Mouse (Mus musculus): ENCODE measurements around the gene Ggps1. TPM values are rescaled to one million over a fixed set of nuclear protein-coding genes. Genes with fewer than 3 reads are reported as not detected.
"Not testable (repeated sequence)": the region's sequence is repeated elsewhere in the genome, so short reads cannot be mapped to it uniquely, and the experiment has no call there.

Gene Ggps1
- polyA plus RNA-seq, 1 experiment from 2014 or later, result 72.8 TPM

GRCm38 (mm10) chr13:14035875-14036630 lies 27.2 kb downstream of the Ggps1 start:
- H3K4me2 ChIP-seq (replicated peaks), result no peak overlapping the region
- 95% methylated on average over 11 of the region's 11 CpGs for WGBS
- H3K4me3 ChIP-seq (replicated peaks), result no peak overlapping the region
- ATAC-seq, result no peak
- no peaks in the 10 kb centered on the region for H3K9me3 ChIP-seq
- H3K27me3 ChIP-seq, result no peaks in the 10 kb centered on the region
- H3K27ac ChIP-seq, result no peak overlapping the region
- no peak overlapping the region for H3K9ac ChIP-seq (replicated peaks)
- H3K36me3 ChIP-seq, result 0 out of 2 replicates have a peak, but pooled peaks cover 5% of the 10 kb centered on the region
- H3K4me1 ChIP-seq (replicated peaks), result peaks cover 22% of the 10 kb centered on the region

DNA sequence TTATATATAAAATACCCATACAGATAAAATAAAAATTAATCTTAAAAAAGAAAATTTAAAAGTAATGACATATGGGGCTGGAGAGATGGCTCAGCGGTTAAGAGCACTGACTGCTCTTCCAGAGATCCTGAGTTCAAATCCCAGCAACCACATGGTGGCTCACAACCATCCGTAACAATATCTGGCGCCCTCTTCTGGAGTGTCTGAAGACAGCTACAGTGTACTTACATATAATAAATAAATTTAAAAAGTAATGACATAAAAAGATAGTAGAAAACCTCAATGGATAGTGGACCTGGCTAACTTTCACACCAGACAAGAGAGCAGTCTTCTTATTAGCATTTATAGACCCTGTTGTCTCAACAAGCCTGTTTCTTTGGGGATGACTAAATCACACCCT lies 27.9 kb downstream of the Ggps1 start:
- not testable (repeated sequence) for H3K9me3 ChIP-seq; H3K4me2 ChIP-seq (replicated peaks); H3K4me3 ChIP-seq (replicated peaks); H3K27ac ChIP-seq; H3K9ac ChIP-seq (replicated peaks); H3K27me3 ChIP-seq; H3K36me3 ChIP-seq; ATAC-seq
- peaks cover 20% of the 10 kb centered on the region for H3K4me1 ChIP-seq (replicated peaks)
- WGBS, result 90% methylated on average over 3 of the region's 3 CpGs

DNA sequence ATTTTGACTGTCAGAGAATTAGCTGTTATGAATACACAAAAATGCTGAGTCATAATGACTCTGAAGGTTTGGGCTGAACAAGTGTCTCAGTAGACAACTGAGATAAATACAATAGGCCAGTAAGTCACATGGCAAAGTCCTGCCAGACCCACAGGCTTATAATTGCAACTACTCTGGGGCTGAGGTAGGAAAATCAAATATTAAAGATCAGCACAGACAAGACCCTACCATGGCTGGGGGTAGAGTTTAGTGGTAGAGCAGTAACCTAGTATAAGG lies 29.3 kb downstream of the Ggps1 start:
- no peak overlapping the region for H3K4me3 ChIP-seq (replicated peaks)
- H3K27ac ChIP-seq, result no peak overlapping the region
- ATAC-seq, result no peak
- H3K9ac ChIP-seq (replicated peaks), result no peak overlapping the region
- H3K36me3 ChIP-seq, result peaks cover 7% of the 10 kb centered on the region
- no peaks in the 10 kb centered on the region for H3K9me3 ChIP-seq
- no peaks in the 10 kb centered on the region for H3K27me3 ChIP-seq
- H3K4me1 ChIP-seq (replicated peaks), result peaks cover 14% of the 10 kb centered on the region
- H3K4me2 ChIP-seq (replicated peaks), result no peak overlapping the region

DNA sequence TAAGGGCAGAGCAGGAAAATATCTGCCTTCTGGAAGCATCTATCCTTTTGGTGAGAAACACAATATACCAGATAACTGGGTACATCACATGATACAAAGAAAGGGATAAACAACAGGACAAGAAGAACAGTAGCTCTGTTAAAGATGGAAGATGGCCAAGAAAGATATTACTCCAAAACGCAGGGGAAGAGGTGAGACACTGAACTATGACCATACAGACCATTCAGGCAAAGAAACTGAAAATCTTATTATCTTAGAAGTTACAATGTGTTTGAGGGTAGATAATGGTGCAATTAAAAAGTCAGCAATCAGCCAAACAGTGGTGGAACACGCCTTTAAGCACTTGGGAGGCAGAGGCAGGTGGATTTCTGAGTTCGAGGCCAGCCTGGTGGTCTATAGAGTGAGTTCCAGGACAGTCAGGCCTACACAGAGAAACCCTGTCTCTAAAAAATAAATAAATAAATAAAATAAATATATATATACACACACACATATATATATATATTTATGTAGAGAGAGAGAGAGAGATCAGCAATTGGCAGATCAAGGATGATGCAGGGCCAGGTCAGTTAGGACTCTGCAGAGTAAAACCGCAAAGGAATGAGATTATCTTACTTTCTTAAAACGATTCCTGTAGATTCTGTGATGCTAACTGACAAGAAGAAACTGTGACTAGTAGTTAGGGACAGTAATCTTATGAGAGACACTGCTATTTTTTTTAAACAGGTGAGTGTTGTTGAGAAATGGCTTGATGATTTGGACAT lies 29.8 kb downstream of the Ggps1 start:
- Histone ChIP-seq H3K4me2 (replicated peaks) (no peak overlapping the region), H3K4me3 (replicated peaks) (no peak overlapping the region), H3K9ac (replicated peaks) (no peak overlapping the region), H3K9me3 (no peaks in the 10 kb centered on the region), H3K27me3 (no peaks in the 10 kb centered on the region), H3K36me3 (peaks cover 10% of the 10 kb centered on the region), H3K4me1 (replicated peaks) (peaks cover 11% of the 10 kb centered on the region), H3K27ac (no peak overlapping the region)
- ATAC-seq, result no peak
- 94% methylated on average over 5 of the region's 5 CpGs for WGBS

GRCm38 (mm10) chr13:14026154-14026820 lies 37.0 kb downstream of the Ggps1 start:
- peaks cover 33% of the 10 kb centered on the region for H3K36me3 ChIP-seq
- ATAC-seq, result no peak
- H3K4me1 ChIP-seq (replicated peaks), result no peaks in the 10 kb centered on the region
- H3K4me2 ChIP-seq (replicated peaks), result no peak overlapping the region
- no peak overlapping the region for H3K27ac ChIP-seq
- H3K9me3 ChIP-seq, result no peaks in the 10 kb centered on the region
- no peak overlapping the region for H3K9ac ChIP-seq (replicated peaks)
- H3K27me3 ChIP-seq, result no peaks in the 10 kb centered on the region
- 96% methylated on average over 6 of the region's 6 CpGs for WGBS
- no peak overlapping the region for H3K4me3 ChIP-seq (replicated peaks)

- H3K4me2 ChIP-seq (replicated peaks), result no peak overlapping the region
- no peaks in the 10 kb centered on the region for H3K4me1 ChIP-seq (replicated peaks)
- H3K4me3 ChIP-seq (replicated peaks), result no peak overlapping the region
- H3K9ac ChIP-seq (replicated peaks), result no peak overlapping the region
- H3K27me3 ChIP-seq, result no peaks in the 10 kb centered on the region
- peaks cover 33% of the 10 kb centered on the region for H3K36me3 ChIP-seq
- H3K27ac ChIP-seq, result no peak overlapping the region
- H3K9me3 ChIP-seq, result no peaks in the 10 kb centered on the region
- WGBS, result 94% methylated on average over 6 of the region's 6 CpGs
- no peak for ATAC-seq
These were observed 37.7 kb downstream of the Ggps1 start for GRCm38 (mm10) chr13:14025554-14025953.

DNA sequence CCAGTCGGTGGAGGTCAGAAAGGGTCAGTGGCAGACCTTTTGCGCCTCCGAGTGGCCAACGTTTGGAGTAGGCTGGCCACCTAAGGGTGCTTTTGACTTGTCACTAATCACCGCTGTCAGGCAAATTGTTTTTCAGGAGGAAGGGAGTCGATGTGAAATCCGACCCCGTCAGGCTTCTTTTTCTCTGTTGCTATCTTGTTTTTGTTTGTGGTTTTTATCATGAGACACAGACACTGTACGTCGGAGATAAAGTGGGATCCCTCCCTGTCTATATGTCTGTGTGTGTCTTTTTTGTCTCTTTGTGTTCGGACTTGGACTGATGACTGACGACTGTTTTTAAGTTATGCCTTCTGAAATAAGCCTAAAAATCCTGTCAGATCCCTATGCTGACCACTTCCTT lies 41.9 kb downstream of the Ggps1 start:
- H3K4me2 ChIP-seq (replicated peaks); H3K9ac ChIP-seq (replicated peaks); H3K9me3 ChIP-seq; H3K4me3 ChIP-seq (replicated peaks); H3K27me3 ChIP-seq; ATAC-seq; H3K27ac ChIP-seq; H3K4me1 ChIP-seq (replicated peaks): not testable (repeated sequence)
- peaks cover 42% of the 10 kb centered on the region for H3K36me3 ChIP-seq
- 86% methylated on average over 10 of the region's 12 CpGs for WGBS

GRCm38 (mm10) chr13:14018852-14019251 lies 44.4 kb downstream of the Ggps1 start:
- no peak for ATAC-seq
- H3K4me1 ChIP-seq (replicated peaks), result no peaks in the 10 kb centered on the region
- H3K36me3 ChIP-seq, result peaks cover 47% of the 10 kb centered on the region
- H3K9ac ChIP-seq (replicated peaks), result no peak overlapping the region
- H3K9me3 ChIP-seq, result no peaks in the 10 kb centered on the region
- no peaks in the 10 kb centered on the region for H3K27me3 ChIP-seq
- no peak overlapping the region for H3K27ac ChIP-seq
- WGBS, result 95% methylated on average over 3 of the region's 3 CpGs
- no peak overlapping the region for H3K4me3 ChIP-seq (replicated peaks)
- no peak overlapping the region for H3K4me2 ChIP-seq (replicated peaks)

DNA sequence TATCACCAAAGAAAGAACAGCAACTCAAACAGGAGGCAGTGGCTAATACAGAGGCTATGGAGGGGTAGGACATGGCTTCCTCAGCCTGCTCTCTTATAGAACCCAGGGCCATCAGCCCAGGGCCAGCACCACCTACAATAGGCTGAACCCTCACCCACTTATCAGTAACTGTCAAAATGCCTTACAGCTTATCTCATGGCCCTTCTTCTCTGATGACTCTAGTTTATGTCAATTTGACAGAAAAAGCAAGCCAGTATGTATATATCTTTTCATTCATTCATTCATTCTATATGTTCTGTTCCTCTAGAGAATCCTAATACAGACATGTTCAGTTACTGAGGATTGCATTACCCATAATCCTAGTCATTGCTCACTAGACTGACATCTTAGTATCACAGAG lies 45.0 kb downstream of the Ggps1 start:
- Histone ChIP-seq H3K9me3 (no peaks in the 10 kb centered on the region), H3K4me2 (replicated peaks) (no peak overlapping the region), H3K9ac (replicated peaks) (no peak overlapping the region), H3K4me1 (replicated peaks) (no peaks in the 10 kb centered on the region), H3K27ac (no peak overlapping the region), H3K36me3 (peaks cover 52% of the 10 kb centered on the region), H3K4me3 (replicated peaks) (no peak overlapping the region), H3K27me3 (no peaks in the 10 kb centered on the region)
- no peak for ATAC-seq

- H3K27me3 ChIP-seq, result no peaks in the 10 kb centered on the region
- WGBS, result 96% methylated on average over 6 of the region's 6 CpGs
- peaks cover 74% of the 10 kb centered on the region for H3K36me3 ChIP-seq
- no peak overlapping the region for H3K9ac ChIP-seq (replicated peaks)
- ATAC-seq, result no peak
- H3K4me1 ChIP-seq (replicated peaks), result no peaks in the 10 kb centered on the region
- H3K4me2 ChIP-seq (replicated peaks), result no peak overlapping the region
- no peak overlapping the region for H3K4me3 ChIP-seq (replicated peaks)
- no peaks in the 10 kb centered on the region for H3K9me3 ChIP-seq
- H3K27ac ChIP-seq, result no peak overlapping the region
These were observed 47.7 kb downstream of the Ggps1 start for GRCm38 (mm10) chr13:14015609-14016008.

- Histone ChIP-seq H3K4me2 (replicated peaks) (no peak overlapping the region), H3K27ac (no peak overlapping the region), H3K27me3 (no peaks in the 10 kb centered on the region), H3K36me3 (peaks cover 75% of the 10 kb centered on the region), H3K9me3 (no peaks in the 10 kb centered on the region), H3K4me1 (replicated peaks) (no peaks in the 10 kb centered on the region), H3K4me3 (replicated peaks) (no peak overlapping the region), H3K9ac (replicated peaks) (no peak overlapping the region)
- 94% methylated on average over 4 of the region's 4 CpGs for WGBS
- no peak for ATAC-seq
These were observed 48.7 kb downstream of the Ggps1 start for GRCm38 (mm10) chr13:14014540-14014939.

DNA sequence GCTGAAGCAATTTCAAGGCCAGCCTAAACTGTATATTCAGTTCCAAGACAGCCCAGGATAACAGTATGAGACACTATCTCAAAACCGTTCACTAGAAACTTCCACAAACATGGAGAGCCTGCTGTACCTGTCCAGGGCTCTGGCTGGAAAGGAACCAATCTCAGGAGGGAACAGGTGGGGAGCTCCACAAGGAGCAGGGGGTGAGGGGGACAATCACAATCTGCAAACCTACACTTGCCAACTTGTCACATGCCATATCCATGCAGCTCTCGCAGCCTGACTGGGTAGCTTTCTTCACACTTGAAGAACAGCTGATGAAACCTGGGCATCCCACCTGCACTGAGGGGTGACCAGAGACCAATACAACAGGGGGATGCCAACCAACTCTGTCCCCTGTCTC lies 49.3 kb downstream of the Ggps1 start:
- ATAC-seq, result no peak
- H3K4me1 ChIP-seq (replicated peaks), result no peaks in the 10 kb centered on the region
- H3K27ac ChIP-seq, result no peak overlapping the region
- H3K9ac ChIP-seq (replicated peaks), result no peak overlapping the region
- no peak overlapping the region for H3K4me2 ChIP-seq (replicated peaks)
- peaks cover 74% of the 10 kb centered on the region for H3K36me3 ChIP-seq
- H3K27me3 ChIP-seq, result no peaks in the 10 kb centered on the region
- no peak overlapping the region for H3K4me3 ChIP-seq (replicated peaks)
- no peaks in the 10 kb centered on the region for H3K9me3 ChIP-seq
- WGBS, result 95% methylated on average over 2 of the region's 2 CpGs
